Mouse (Mus musculus) midbrain, postnatal 0 days (tissue): ENCODE results near the gene Ccdc102a. TPM values are rescaled to one million over a fixed set of nuclear protein-coding genes. Genes with fewer than 3 reads are reported as not detected.
"Not testable (repeated sequence)": the region's sequence is repeated elsewhere in the genome, so short reads cannot be mapped to it uniquely, and the experiment has no call there.

ENCODE experiments used
- ATAC-seq: fragments of 200-750 bp; cut with Nextera tagmentation; 2 replicates; pipeline ENCODE4 v1.8.0; 2017; ENCODE audit warnings: moderate number of reproducible peaks, mild to moderate bottlenecking, moderate TSS enrichment, moderate library complexity; ENCODE audit not compliant: low FRiP score
- DNase-seq: peaks from one replicate; pipeline ENCODE4 v3.0.0-alpha.2; 2015; ENCODE audit warnings: low spot score
- H3K27ac ChIP-seq: fragments of 300-500 bp; sonication (generic); 2 replicates; pipeline ENCODE4 v1.5.1; 2014; ENCODE audit warnings: low read depth, mild to moderate bottlenecking, low read length, mixed read lengths
- H3K27me3 ChIP-seq: fragments of 300-500 bp; sonication (generic); 2 replicates; pipeline ENCODE4 v1.6.1; 2014; ENCODE audit warnings: low read length, control low read depth, mixed read lengths; ENCODE audit not compliant: insufficient read depth
- H3K36me3 ChIP-seq: fragments of 300-500 bp; sonication (generic); 2 replicates; pipeline ENCODE4 v1.6.1; 2014; ENCODE audit warnings: low read length, control low read depth, mixed read lengths; ENCODE audit not compliant: insufficient read depth
- H3K4me1 ChIP-seq: fragments of 300-500 bp; sonication (generic); 2 replicates; pipeline ENCODE4 v1.6.1; 2014; ENCODE audit warnings: mild to moderate bottlenecking, control low read depth, antibody characterized with exemption, low read length, mixed read lengths; ENCODE audit not compliant: insufficient read depth
- H3K4me2 ChIP-seq: fragments of 300-500 bp; sonication (generic); 2 replicates; pipeline ENCODE4 v1.6.1; 2014; ENCODE audit warnings: low read depth, mild to moderate bottlenecking, low read length, mixed read lengths; ENCODE audit not compliant: poor library complexity, severe bottlenecking
- H3K4me3 ChIP-seq: fragments of 300-500 bp; sonication (generic); 2 replicates; pipeline ENCODE4 v1.5.1; 2014; ENCODE audit warnings: low read depth, mild to moderate bottlenecking, low read length, moderate library complexity
- H3K9ac ChIP-seq: fragments of 300-500 bp; sonication (generic); replicated peaks from 2 replicates; pipeline ENCODE4 v1.6.1; 2014; ENCODE audit warnings: mild to moderate bottlenecking, low read length, moderate library complexity, mixed read lengths; ENCODE audit not compliant: poor library complexity, severe bottlenecking
- H3K9me3 ChIP-seq: fragments of 300-500 bp; sonication (generic); 2 replicates; pipeline ENCODE4 v1.6.1; 2016; ENCODE audit warnings: low read length, control low read depth
- CTCF ChIP-seq: IDR thresholded peaks from 2 replicates; pipeline ENCODE4 v1.5.1; 2016; ENCODE audit warnings: antibody characterized with exemption, mild to moderate bottlenecking
- WGBS: fragments of 180-500 bp; shearing (Covaris S2); extraction: QIAGEN DNeasy Blood & Tissue Kit; methylation state at CpG from one replicate; pipeline ENCODE4 v1.1.7; 2014; 5-methylcytosine and 5-hydroxymethylcytosine counted together
- polyA plus RNA-seq: library from polyadenylated mRNA; unstranded; fragments of >200 nt; fragmentation: Nextera tagmentation; extraction: Ambion mirVana; gene quantifications from 2 replicates; pipeline ENCODE4 v1.2.1, GENCODE M21; 2015
- total RNA-seq: library from RNA; depleted of rRNA; stranded (reverse); fragments of >200 nt; gene quantifications from 2 replicates; pipeline ENCODE4 v1.2.3, GENCODE M21; 2014; rRNA removed

Gene Ccdc102a
- total and polyA plus RNA-seq, 2 experiments from 2014 or later = 3.7 to 6.1 TPM

GRCm38 (mm10) chr8:94862487-94863220 lies 55.2 kb downstream of the Ccdc102a start:
- no peaks in the 10 kb centered on the region for H3K27me3 ChIP-seq
- DNase-seq (no peak), ATAC-seq (no peak)
- H3K36me3 ChIP-seq = peaks cover 53% of the 10 kb centered on the region
- WGBS = 89% methylated on average over 12 of the region's 12 CpGs
- H3K9me3 ChIP-seq = no peaks in the 10 kb centered on the region
- H3K4me2 ChIP-seq = no peak overlapping the region
- H3K4me3 ChIP-seq = no peak overlapping the region
- H3K4me1 ChIP-seq = no peaks in the 10 kb centered on the region
- no peak for TF ChIP-seq CTCF
- no peak overlapping the region for H3K27ac ChIP-seq
- H3K9ac ChIP-seq = no peak overlapping the region

DNA sequence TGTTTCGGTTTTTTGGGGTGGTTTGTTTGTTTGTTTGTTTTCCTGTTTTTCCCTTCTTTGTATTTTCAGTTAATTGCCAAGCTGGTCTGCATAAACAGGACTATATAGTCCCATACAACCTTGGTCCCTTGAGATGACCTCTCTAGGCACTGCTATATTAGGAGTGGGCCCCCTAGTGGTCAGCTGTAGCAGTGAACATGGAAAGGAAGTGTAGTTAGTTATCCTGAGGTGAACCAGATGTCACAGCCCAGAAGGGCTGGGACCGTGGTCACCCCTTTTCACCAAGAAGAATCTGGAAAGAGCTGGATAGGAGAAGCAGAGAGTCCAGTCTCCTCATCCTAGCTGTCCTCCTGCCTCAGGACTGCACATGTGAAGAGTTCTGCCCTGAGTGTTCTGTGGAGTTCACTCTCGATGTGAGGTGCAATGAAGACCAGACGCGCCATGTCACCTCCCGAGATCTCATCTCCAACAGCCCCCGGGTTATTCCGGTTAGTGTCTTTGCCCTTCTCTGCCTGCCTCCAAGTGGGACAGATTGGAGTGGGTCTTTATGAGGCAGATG lies 56.5 kb downstream of the Ccdc102a start:
- Histone ChIP-seq H3K4me3 (no peak overlapping the region), H3K4me2 (no peak overlapping the region), H3K36me3 (peaks cover 46% of the 10 kb centered on the region), H3K27me3 (no peaks in the 10 kb centered on the region), H3K9ac (no peak overlapping the region), H3K4me1 (no peaks in the 10 kb centered on the region), H3K27ac (no peak overlapping the region), H3K9me3 (no peaks in the 10 kb centered on the region)
- ATAC-seq = no peak
- WGBS = 78% methylated on average over 8 of the region's 8 CpGs
- TF ChIP-seq CTCF = peak; percentile 90
- DNase-seq = peak; percentile 72

GRCm38 (mm10) chr8:94857346-94858173 lies 60.3 kb downstream of the Ccdc102a start, which contains the start of gene Polr2c:
Gene Polr2c, plus strand, starts transcription at chr8:94857450.
- peak; percentile 90 for TF ChIP-seq CTCF
- ATAC-seq = peak; percentile 85
- Histone ChIP-seq H3K27ac (peak within 1 kb of the TSS; percentile 81), H3K9ac (peak within 1 kb of the TSS; percentile 96), H3K4me3 (peak within 1 kb of the TSS; percentile 94), H3K27me3 (no peaks in the 10 kb centered on the region), H3K4me2 (peak within 1 kb of the TSS; percentile 67), H3K36me3 (peaks cover 35% of the 10 kb centered on the region), H3K4me1 (no peaks in the 10 kb centered on the region), H3K9me3 (no peaks in the 10 kb centered on the region)
- WGBS = 1% methylated on average over 68 of the region's 68 CpGs
- DNase-seq = peak; percentile 91

- Histone ChIP-seq H3K9ac (no peak overlapping the region), H3K27me3 (no peaks in the 10 kb centered on the region), H3K4me1 (no peaks in the 10 kb centered on the region), H3K4me3 (peak overlapping the region; percentile 94; the same call in 1 of the 2 replicates), H3K4me2 (no peak overlapping the region), H3K36me3 (peaks cover 34% of the 10 kb centered on the region), H3K9me3 (no peaks in the 10 kb centered on the region), H3K27ac (no peak overlapping the region)
- ATAC-seq = 0 out of 2 replicates have a peak, but pooled peaks have one; percentile 9
- TF ChIP-seq CTCF = no peak
- no peak for DNase-seq
- WGBS = 33% methylated on average over 5 of the region's 5 CpGs
Observed at GRCm38 (mm10) chr8:94857011-94857345, 60.9 kb downstream of the Ccdc102a start.

- H3K4me3 ChIP-seq, H3K4me1 ChIP-seq, ATAC-seq, H3K27ac ChIP-seq, DNase-seq, H3K27me3 ChIP-seq, H3K4me2 ChIP-seq, H3K9me3 ChIP-seq, H3K9ac ChIP-seq: not testable (repeated sequence)
- WGBS = 90% methylated on average over 11 of the region's 11 CpGs
- H3K36me3 ChIP-seq = peaks cover 37% of the 10 kb centered on the region
Observed at GRCm38 (mm10) chr8:94854761-94855160, 63.1 kb downstream of the Ccdc102a start.

Other genes starting within 250 kb of the Ccdc102a start
- 8.4 and 9.8 TPM in 2 replicates for gene Pllp, start 221.8 kb downstream of the Ccdc102a start, total RNA-seq
- gene Pllp, start 221.8 kb downstream of the Ccdc102a start, polyA plus RNA-seq = 8.6 and 10.5 TPM in 2 replicates
- gene Ccl22, start 172.5 kb downstream of the Ccdc102a start, total RNA-seq = not detected in 2 replicates
- gene Ccl22, start 172.5 kb downstream of the Ccdc102a start, polyA plus RNA-seq = not detected in 2 replicates
- gene Cx3cl1, start 146.1 kb downstream of the Ccdc102a start, total RNA-seq = 82.0 and 111 TPM in 2 replicates
- gene Cx3cl1, start 146.1 kb downstream of the Ccdc102a start, polyA plus RNA-seq = 105 and 110 TPM in 2 replicates
- 8.5 TPM in 1 of 2 replicates, not detected in the other for gene Ccl17, start 107.6 kb downstream of the Ccdc102a start, total RNA-seq
- 4.4 and 4.7 TPM in 2 replicates for gene Ccl17, start 107.6 kb downstream of the Ccdc102a start, polyA plus RNA-seq
- gene Coq9, start 79.8 kb downstream of the Ccdc102a start, total RNA-seq = 101 and 110 TPM in 2 replicates
- 46.5 and 54.8 TPM in 2 replicates for gene Coq9, start 79.8 kb downstream of the Ccdc102a start, polyA plus RNA-seq
- 60.6 and 62.7 TPM in 2 replicates for gene Ciapin1, start 79.7 kb downstream of the Ccdc102a start, total RNA-seq
- 162 and 164 TPM in 2 replicates for gene Ciapin1, start 79.7 kb downstream of the Ccdc102a start, polyA plus RNA-seq
- gene Polr2c, start 60.6 kb downstream of the Ccdc102a start, total RNA-seq = 62.5 and 70.5 TPM in 2 replicates
- gene Polr2c, start 60.6 kb downstream of the Ccdc102a start, polyA plus RNA-seq = 93.3 and 101 TPM in 2 replicates
- 154 and 155 TPM in 2 replicates for gene Dok4, start 41.8 kb downstream of the Ccdc102a start, total RNA-seq
- 95.0 and 104 TPM in 2 replicates for gene Dok4, start 41.8 kb downstream of the Ccdc102a start, polyA plus RNA-seq
- not detected in 2 replicates for gene Adgrg5, start 5.6 kb upstream of the Ccdc102a start, total RNA-seq
- gene Adgrg5, start 5.6 kb upstream of the Ccdc102a start, polyA plus RNA-seq = 0.17 and 0.21 TPM in 2 replicates
- 218 and 247 TPM in 2 replicates for gene Adgrg1, start 56.7 kb upstream of the Ccdc102a start, total RNA-seq
- 114 and 125 TPM in 2 replicates for gene Adgrg1, start 56.7 kb upstream of the Ccdc102a start, polyA plus RNA-seq
- gene Adgrg3, start 99.6 kb upstream of the Ccdc102a start, total RNA-seq = 1.5 and 1.7 TPM in 2 replicates
- 0.59 and 0.88 TPM in 2 replicates for gene Adgrg3, start 99.6 kb upstream of the Ccdc102a start, polyA plus RNA-seq
- gene Drc7, start 137.0 kb upstream of the Ccdc102a start, total RNA-seq = 4.4 and 9.8 TPM in 2 replicates
- 2.8 and 3.6 TPM in 2 replicates for gene Drc7, start 137.0 kb upstream of the Ccdc102a start, polyA plus RNA-seq
- gene Katnb1, start 163.1 kb upstream of the Ccdc102a start, total RNA-seq = 53.7 and 61.6 TPM in 2 replicates
- 52.5 and 56.7 TPM in 2 replicates for gene Katnb1, start 163.1 kb upstream of the Ccdc102a start, polyA plus RNA-seq